Mouse (Mus musculus) kidney, embryonic 14.5 days (tissue): Measurements from ENCODE around the gene Rpap2. TPM values are rescaled to one million over a fixed set of nuclear protein-coding genes. Genes with fewer than 3 reads are reported as not detected.

Experiments
- ATAC-seq: fragments of 200-750 bp; cut with Nextera tagmentation; 2 replicates; pipeline ENCODE4 v1.8.0; 2017; ENCODE audit warnings: moderate number of reproducible peaks, mild to moderate bottlenecking, moderate TSS enrichment, moderate library complexity; ENCODE audit not compliant: low FRiP score, low TSS enrichment
- H3K27ac ChIP-seq: fragments of 300-500 bp; sonication (generic); 2 replicates; pipeline ENCODE4 v1.5.1; 2014; ENCODE audit warnings: low read depth, mild to moderate bottlenecking, low read length, moderate library complexity, mixed read lengths
- H3K27me3 ChIP-seq: fragments of 300-500 bp; sonication (generic); 2 replicates; pipeline ENCODE4 v1.6.1; 2014; ENCODE audit warnings: mild to moderate bottlenecking, low read length; ENCODE audit not compliant: control insufficient read depth, insufficient read depth
- H3K36me3 ChIP-seq: fragments of 300-500 bp; sonication (generic); 2 replicates; pipeline ENCODE4 v1.6.1; 2014; ENCODE audit warnings: low read length, mixed read lengths; ENCODE audit not compliant: control insufficient read depth, insufficient read depth
- H3K4me1 ChIP-seq: fragments of 300-500 bp; sonication (generic); 2 replicates; pipeline ENCODE4 v1.6.1; 2014; ENCODE audit warnings: low read length, mixed read lengths; ENCODE audit not compliant: control insufficient read depth, insufficient read depth
- H3K4me2 ChIP-seq: fragments of 300-500 bp; sonication (generic); replicated peaks from 2 replicates; pipeline ENCODE4 v1.6.1; 2014; ENCODE audit warnings: low read depth, mild to moderate bottlenecking, low read length
- H3K4me3 ChIP-seq: fragments of 300-500 bp; sonication (generic); 2 replicates; pipeline ENCODE4 v1.5.1; 2014; ENCODE audit warnings: mild to moderate bottlenecking, low read length
- H3K9ac ChIP-seq: fragments of 300-500 bp; sonication (generic); 2 replicates; pipeline ENCODE4 v1.6.1; 2014; ENCODE audit warnings: low read depth, mild to moderate bottlenecking, low read length, moderate library complexity
- H3K9me3 ChIP-seq: fragments of 300-500 bp; sonication (generic); 2 replicates; pipeline ENCODE4 v1.6.1; 2016; ENCODE audit warnings: low read length; ENCODE audit not compliant: control insufficient read depth
- WGBS: fragments of 180-500 bp; shearing (Covaris S2); extraction: QIAGEN DNeasy Blood & Tissue Kit; methylation state at CpG from one replicate; pipeline ENCODE4 v1.1.7; 2014; 5-methylcytosine and 5-hydroxymethylcytosine counted together
- polyA plus RNA-seq: library from polyadenylated mRNA; unstranded; fragments of >200 nt; fragmentation: Nextera tagmentation; extraction: Ambion mirVana; gene quantifications from 2 replicates; pipeline ENCODE4 v1.2.1, GENCODE M21; 2014

Rpap2 gene
- polyA plus RNA-seq, 1 experiment from 2014 or later, result 18.5 TPM

GRCm38 (mm10) chr5:107621327-107621726 is 24.2 kb downstream of the Rpap2 start:
- Histone ChIP-seq H3K9me3 (no peaks in the 10 kb centered on the region), H3K4me1 (no peaks in the 10 kb centered on the region), H3K36me3 (peaks cover 23% of the 10 kb centered on the region), H3K4me2 (no peak overlapping the region), H3K4me3 (no peak overlapping the region), H3K9ac (no peak overlapping the region), H3K27me3 (no peaks in the 10 kb centered on the region), H3K27ac (no peak overlapping the region)
- no peak for ATAC-seq
- WGBS, result 94% methylated on average over 3 of the region's 3 CpGs

GRCm38 (mm10) chr5:107633651-107634050 is 36.5 kb downstream of the Rpap2 start:
- Histone ChIP-seq H3K27ac (no peak overlapping the region), H3K9me3 (no peaks in the 10 kb centered on the region), H3K4me2 (no peak overlapping the region), H3K4me3 (no peak overlapping the region), H3K27me3 (no peaks in the 10 kb centered on the region), H3K4me1 (no peaks in the 10 kb centered on the region), H3K36me3 (peaks cover 3% of the 10 kb centered on the region; the same call in 1 of the 2 replicates), H3K9ac (no peak overlapping the region)
- no peak for ATAC-seq
- WGBS, result 95% methylated on average over 4 of the region's 4 CpGs

GRCm38 (mm10) chr5:107637106-107637505 is 39.9 kb downstream of the Rpap2 start:
- Histone ChIP-seq H3K4me3 (no peak overlapping the region), H3K4me2 (no peak overlapping the region), H3K36me3 (peaks cover 6% of the 10 kb centered on the region; the same call in 1 of the 2 replicates), H3K4me1 (no peaks in the 10 kb centered on the region), H3K27ac (no peak overlapping the region), H3K9ac (no peak overlapping the region), H3K9me3 (no peaks in the 10 kb centered on the region), H3K27me3 (no peaks in the 10 kb centered on the region)
- WGBS, result 67% methylated on average over 1 of the region's 1 CpGs
- no peak for ATAC-seq

GRCm38 (mm10) chr5:107638366-107638765 is 41.2 kb downstream of the Rpap2 start:
- Histone ChIP-seq H3K4me3 (no peak overlapping the region), H3K4me1 (no peaks in the 10 kb centered on the region), H3K4me2 (no peak overlapping the region), H3K36me3 (peaks cover 6% of the 10 kb centered on the region; the same call in 1 of the 2 replicates), H3K9ac (no peak overlapping the region), H3K27me3 (no peaks in the 10 kb centered on the region), H3K9me3 (no peaks in the 10 kb centered on the region), H3K27ac (no peak overlapping the region)
- WGBS, result 72% methylated on average over 8 of the region's 8 CpGs
- ATAC-seq, result no peak

GRCm38 (mm10) chr5:107644595-107644994 is 47.4 kb downstream of the Rpap2 start:
- WGBS, result 92% methylated on average over 2 of the region's 2 CpGs
- H3K9ac ChIP-seq, result no peak overlapping the region
- H3K4me2 ChIP-seq, result no peak overlapping the region
- no peaks in the 10 kb centered on the region for H3K4me1 ChIP-seq
- H3K27me3 ChIP-seq, result no peaks in the 10 kb centered on the region
- no peak overlapping the region for H3K27ac ChIP-seq
- no peaks in the 10 kb centered on the region for H3K9me3 ChIP-seq
- 0 out of 2 replicates have a peak, but pooled peaks cover 3% of the 10 kb centered on the region for H3K36me3 ChIP-seq
- no peak overlapping the region for H3K4me3 ChIP-seq
- no peak for ATAC-seq

- Histone ChIP-seq H3K4me2 (no peak overlapping the region), H3K9me3 (no peaks in the 10 kb centered on the region), H3K9ac (no peak overlapping the region), H3K27me3 (no peaks in the 10 kb centered on the region), H3K36me3 (0 out of 2 replicates have a peak, but pooled peaks cover 3% of the 10 kb centered on the region), H3K4me3 (no peak overlapping the region), H3K4me1 (no peaks in the 10 kb centered on the region), H3K27ac (no peak overlapping the region)
- WGBS, result 94% methylated on average over 2 of the region's 2 CpGs
- no peak for ATAC-seq
Observed at GRCm38 (mm10) chr5:107645935-107646334, 48.8 kb downstream of the Rpap2 start.

- H3K36me3 ChIP-seq, result no peaks in the 10 kb centered on the region
- no peak overlapping the region for H3K27ac ChIP-seq
- WGBS, result 34% methylated on average over 4 of the region's 4 CpGs
- no peaks in the 10 kb centered on the region for H3K27me3 ChIP-seq
- H3K9ac ChIP-seq, result no peak overlapping the region
- H3K4me1 ChIP-seq, result no peaks in the 10 kb centered on the region
- no peaks in the 10 kb centered on the region for H3K9me3 ChIP-seq
- no peak overlapping the region for H3K4me2 ChIP-seq
- peak; percentile 68; the same call in 1 of the 2 replicates for ATAC-seq
- H3K4me3 ChIP-seq, result no peak overlapping the region
Observed at GRCm38 (mm10) chr5:107647580-107647979, 50.4 kb downstream of the Rpap2 start.

- Histone ChIP-seq H3K27me3 (no peaks in the 10 kb centered on the region), H3K9ac (no peak overlapping the region), H3K4me2 (no peak overlapping the region), H3K9me3 (no peaks in the 10 kb centered on the region), H3K36me3 (no peaks in the 10 kb centered on the region), H3K4me3 (no peak overlapping the region), H3K27ac (no peak overlapping the region), H3K4me1 (no peaks in the 10 kb centered on the region)
- 68% methylated on average over 5 of the region's 5 CpGs for WGBS
- ATAC-seq, result no peak
Observed at GRCm38 (mm10) chr5:107648552-107649125, 51.5 kb downstream of the Rpap2 start.

- Histone ChIP-seq H3K27ac (no peak overlapping the region), H3K36me3 (no peaks in the 10 kb centered on the region), H3K4me1 (no peaks in the 10 kb centered on the region), H3K9ac (no peak overlapping the region), H3K4me2 (no peak overlapping the region), H3K27me3 (no peaks in the 10 kb centered on the region), H3K9me3 (no peaks in the 10 kb centered on the region), H3K4me3 (no peak overlapping the region)
- WGBS, result 84% methylated on average over 2 of the region's 2 CpGs
- no peak for ATAC-seq
Observed at GRCm38 (mm10) chr5:107649680-107650079, 52.5 kb downstream of the Rpap2 start.
